Mouse (Mus musculus) limb, embryonic 14.5 days (tissue): Measurements from ENCODE around the gene Brox. TPM values are rescaled to one million over a fixed set of nuclear protein-coding genes. Genes with fewer than 3 reads are reported as not detected.
"Not testable (repeated sequence)": the region's sequence is repeated elsewhere in the genome, so short reads cannot be mapped to it uniquely, and the experiment has no call there.

Experiments used
- ATAC-seq: fragments of 200-750 bp; cut with Nextera tagmentation; 2 replicates; pipeline ENCODE4 v1.8.0; 2017; ENCODE audit warnings: low read depth, moderate number of reproducible peaks, moderate TSS enrichment; ENCODE audit not compliant: low FRiP score
- DNase-seq: peaks from one replicate; pipeline ENCODE4 v3.0.0-alpha.2; 2015; ENCODE audit warnings: low spot score
- H3K27ac ChIP-seq: fragments of 300-500 bp; sonication (generic); replicated peaks from 2 replicates; pipeline ENCODE4 v1.5.1; 2014; ENCODE audit warnings: low read depth, mild to moderate bottlenecking, low read length, moderate library complexity, mixed read lengths
- H3K27me3 ChIP-seq: fragments of 300-500 bp; sonication (generic); 2 replicates; pipeline ENCODE4 v1.6.1; 2014; ENCODE audit warnings: low read length, mixed read lengths; ENCODE audit not compliant: control insufficient read depth, insufficient read depth
- H3K36me3 ChIP-seq: fragments of 300-500 bp; sonication (generic); 2 replicates; pipeline ENCODE4 v1.6.1; 2014; ENCODE audit warnings: mild to moderate bottlenecking, low read length, moderate library complexity, mixed read lengths; ENCODE audit not compliant: control insufficient read depth, insufficient read depth
- H3K4me1 ChIP-seq: fragments of 300-500 bp; sonication (generic); 2 replicates; pipeline ENCODE4 v1.6.1; 2014; ENCODE audit warnings: antibody characterized with exemption, low read length, mixed read lengths; ENCODE audit not compliant: control insufficient read depth, insufficient read depth
- H3K4me2 ChIP-seq: fragments of 300-500 bp; sonication (generic); replicated peaks from 2 replicates; pipeline ENCODE4 v1.6.1; 2014; ENCODE audit warnings: low read depth, mild to moderate bottlenecking, low read length, moderate library complexity; ENCODE audit not compliant: severe bottlenecking
- H3K4me3 ChIP-seq: fragments of 300-500 bp; sonication (generic); replicated peaks from 2 replicates; pipeline ENCODE4 v1.5.1; 2014; ENCODE audit warnings: low read length
- H3K9ac ChIP-seq: fragments of 300-500 bp; sonication (generic); 2 replicates; pipeline ENCODE4 v1.6.1; 2014; ENCODE audit warnings: mild to moderate bottlenecking, low read depth, low read length, moderate library complexity; ENCODE audit not compliant: severe bottlenecking
- H3K9me3 ChIP-seq: fragments of 300-500 bp; sonication (generic); 2 replicates; pipeline ENCODE4 v1.6.1; 2016; ENCODE audit warnings: low read length; ENCODE audit not compliant: control insufficient read depth
- POLR2A ChIP-seq: fragments of 200-500 bp; IDR thresholded peaks from 2 replicates; pipeline ENCODE4 v1.8.0; 2012; ENCODE audit warnings: inconsistent platforms, mild to moderate bottlenecking, moderate library complexity, borderline replicate concordance; ENCODE audit not compliant: insufficient read depth, insufficient read length; ENCODE audit errors: extremely low read depth
- WGBS: fragments of 180-500 bp; shearing (Covaris S2); extraction: QIAGEN DNeasy Blood & Tissue Kit; methylation state at CpG from one replicate; pipeline ENCODE4 v1.1.7; 2014; 5-methylcytosine and 5-hydroxymethylcytosine counted together
- polyA plus RNA-seq, 2 experiments: library from polyadenylated mRNA; depleted of rRNA in 1 of 2; stranded (reverse) in 1 of 2; unstranded in 1 of 2; fragments of >200 nt; fragmentation: Nextera tagmentation in 1 of 2; extraction: Ambion mirVana in 1 of 2; gene quantifications; 2 replicates each; pipeline versions ENCODE4 v1.2.1 to v1.2.3; 2012 to 2014

Gene Brox
- polyA plus RNA-seq, 2 experiments = 37.8 to 41.7 TPM

DNA sequence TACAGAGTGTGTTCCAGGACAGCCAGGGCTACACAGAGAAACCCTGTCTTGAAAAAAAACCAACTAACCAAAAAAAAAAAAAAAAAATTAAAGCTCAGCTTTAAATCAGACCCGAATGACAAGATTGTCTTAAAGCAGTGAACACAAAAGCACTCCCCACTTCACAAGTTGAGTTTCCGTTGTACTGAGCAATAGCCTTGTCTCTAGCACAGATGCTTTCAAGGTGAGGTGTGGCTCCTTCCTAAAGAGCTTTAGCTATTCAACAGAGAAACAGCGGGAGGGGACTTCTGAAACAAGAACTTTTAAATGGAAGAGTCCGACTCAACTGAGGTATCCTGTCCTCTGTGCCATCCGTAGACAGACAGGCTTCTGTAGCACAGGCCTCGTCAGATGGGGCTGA is 27.4 kb upstream of the Brox start:
- no peak overlapping the region for H3K4me3 ChIP-seq
- TF ChIP-seq POLR2A = no peak
- peaks cover 3% of the 10 kb centered on the region; the same call in 1 of the 2 replicates for H3K9me3 ChIP-seq
- WGBS = 97% methylated on average over 6 of the region's 6 CpGs
- H3K27me3 ChIP-seq = no peaks in the 10 kb centered on the region
- DNase-seq (no peak), ATAC-seq (no peak)
- peaks cover 82% of the 10 kb centered on the region for H3K36me3 ChIP-seq
- no peak overlapping the region for H3K9ac ChIP-seq
- no peaks in the 10 kb centered on the region for H3K4me1 ChIP-seq
- no peak overlapping the region for H3K27ac ChIP-seq
- H3K4me2 ChIP-seq = no peak overlapping the region

DNA sequence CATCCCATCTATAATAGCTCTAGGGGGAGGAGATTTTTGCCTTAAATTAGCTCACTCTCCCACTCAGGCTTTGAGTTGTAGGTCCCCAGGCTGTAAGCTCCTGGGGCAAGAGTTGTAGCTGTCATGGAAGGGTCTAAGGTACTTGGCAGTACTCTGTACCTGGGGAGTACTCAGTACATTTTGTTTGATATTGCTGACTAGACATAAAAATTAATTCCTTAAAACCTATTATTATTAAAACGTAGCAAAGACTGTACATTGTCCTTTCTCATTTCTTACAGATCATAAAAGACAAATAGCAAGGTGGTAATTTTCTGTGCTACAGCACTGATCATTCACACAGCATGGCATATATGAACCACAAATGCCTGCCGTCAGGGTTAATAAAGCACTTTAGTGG is 26.9 kb upstream of the Brox start:
- no peak for DNase-seq
- no peaks in the 10 kb centered on the region for H3K27me3 ChIP-seq
- 93% methylated on average over 2 of the region's 2 CpGs for WGBS
- ATAC-seq = no peak
- peaks cover 82% of the 10 kb centered on the region for H3K36me3 ChIP-seq
- H3K4me3 ChIP-seq = no peak overlapping the region
- no peak for TF ChIP-seq POLR2A
- H3K4me1 ChIP-seq = no peaks in the 10 kb centered on the region
- peaks cover 3% of the 10 kb centered on the region; the same call in 1 of the 2 replicates for H3K9me3 ChIP-seq
- H3K9ac ChIP-seq = no peak overlapping the region
- no peak overlapping the region for H3K27ac ChIP-seq
- no peak overlapping the region for H3K4me2 ChIP-seq

DNA sequence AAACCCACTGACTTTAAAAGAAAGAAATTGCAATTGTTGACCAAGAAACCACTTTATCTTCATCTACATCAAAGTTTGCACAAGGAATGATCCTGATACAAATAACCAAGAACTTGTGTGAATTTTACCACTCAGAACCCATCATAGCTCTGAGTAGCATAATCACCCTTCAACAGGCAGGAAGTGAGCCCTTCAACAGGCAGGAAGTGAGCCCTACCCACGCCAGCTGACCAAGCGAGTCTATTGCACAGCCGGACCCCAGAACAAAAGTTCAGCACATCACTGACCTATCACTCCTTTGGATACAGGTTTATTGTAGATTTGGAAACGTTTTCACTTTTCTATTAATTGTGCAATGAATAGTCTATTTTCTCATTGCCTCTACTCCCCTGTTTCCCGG is 25.4 kb upstream of the Brox start:
- 89% methylated on average over 5 of the region's 5 CpGs for WGBS
- not testable (repeated sequence) for H3K4me3 ChIP-seq, H3K9ac ChIP-seq, H3K27me3 ChIP-seq, H3K27ac ChIP-seq, H3K4me2 ChIP-seq, ATAC-seq, H3K4me1 ChIP-seq, H3K9me3 ChIP-seq, DNase-seq
- peaks cover 80% of the 10 kb centered on the region for H3K36me3 ChIP-seq

DNA sequence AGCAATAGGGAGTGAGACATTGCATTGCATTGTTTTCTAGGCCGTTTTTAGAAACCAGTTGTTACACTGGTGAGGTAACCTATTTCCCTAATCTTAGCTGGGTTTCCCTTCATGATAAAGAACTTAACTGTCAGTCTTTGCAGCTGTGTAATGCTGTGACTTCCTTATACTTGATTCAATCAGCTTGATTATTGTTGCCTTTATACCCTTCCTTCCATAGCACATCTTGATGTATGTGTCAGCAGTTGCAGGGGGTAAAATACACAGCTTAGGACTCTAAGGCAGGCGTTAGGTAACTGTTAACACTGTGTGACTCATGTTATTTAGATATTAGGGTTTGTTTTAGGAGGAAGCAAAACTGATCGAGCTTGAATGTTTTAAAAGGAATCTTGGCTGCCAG is 23.6 kb upstream of the Brox start:
- ATAC-seq (no peak), DNase-seq (no peak)
- H3K27me3 ChIP-seq = no peaks in the 10 kb centered on the region
- peaks cover 3% of the 10 kb centered on the region; the same call in 1 of the 2 replicates for H3K9me3 ChIP-seq
- 79% methylated on average over 3 of the region's 3 CpGs for WGBS
- H3K4me1 ChIP-seq = no peaks in the 10 kb centered on the region
- H3K4me3 ChIP-seq = no peak overlapping the region
- no peak overlapping the region for H3K27ac ChIP-seq
- no peak overlapping the region for H3K4me2 ChIP-seq
- no peak overlapping the region for H3K9ac ChIP-seq
- H3K36me3 ChIP-seq = peaks cover 80% of the 10 kb centered on the region
- no peak for TF ChIP-seq POLR2A

DNA sequence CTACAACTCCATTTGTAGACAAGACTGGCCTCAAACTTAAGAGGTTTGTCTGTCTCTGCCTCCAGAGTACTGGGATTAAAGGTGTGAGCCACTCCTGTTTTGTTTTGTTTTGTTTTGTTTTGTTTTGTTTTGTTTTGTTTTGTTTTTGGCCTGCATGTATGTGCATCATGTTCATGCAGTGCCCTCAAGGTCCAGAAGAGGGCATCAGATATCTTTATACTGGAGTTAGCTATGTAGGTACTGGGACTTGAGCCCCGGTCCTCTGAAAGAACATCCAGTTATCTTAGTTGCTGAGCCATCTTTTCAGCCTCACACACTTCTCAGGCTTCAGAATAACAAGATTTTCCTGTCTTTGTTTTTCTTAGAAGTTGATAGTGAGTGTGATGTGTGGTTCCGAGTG is 18.7 kb upstream of the Brox start:
- H3K27ac ChIP-seq = no peak overlapping the region
- no peak overlapping the region for H3K4me3 ChIP-seq
- ATAC-seq = no peak
- WGBS = 95% methylated on average over 2 of the region's 2 CpGs
- H3K4me2 ChIP-seq = no peak overlapping the region
- H3K9ac ChIP-seq = no peak overlapping the region
- DNase-seq = no peak
- H3K36me3 ChIP-seq = peaks cover 77% of the 10 kb centered on the region
- no peaks in the 10 kb centered on the region for H3K4me1 ChIP-seq
- TF ChIP-seq POLR2A = no peak
- no peaks in the 10 kb centered on the region for H3K27me3 ChIP-seq
- H3K9me3 ChIP-seq = no peaks in the 10 kb centered on the region

DNA sequence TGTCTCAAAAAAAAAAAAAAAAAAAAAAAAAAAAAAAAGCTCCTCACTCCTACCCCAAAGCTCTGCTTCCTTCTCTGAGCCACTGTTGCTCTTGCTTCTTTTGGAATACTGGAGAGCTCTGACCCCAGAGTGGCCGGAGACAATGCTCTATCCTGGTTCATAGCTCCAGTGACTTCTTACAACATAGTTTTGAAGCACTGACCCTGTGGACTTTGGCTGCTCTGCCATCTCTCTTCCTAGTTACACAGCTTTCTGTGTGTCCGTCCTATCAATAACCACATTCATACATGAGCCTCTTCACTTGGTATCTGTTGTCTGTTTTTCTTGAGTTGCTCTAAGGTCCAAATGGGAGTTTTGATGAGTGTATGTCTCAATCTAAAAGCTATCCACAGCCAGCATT is 15.0 kb upstream of the Brox start:
- no peak for TF ChIP-seq POLR2A
- DNase-seq = no peak
- H3K36me3 ChIP-seq = peaks cover 68% of the 10 kb centered on the region
- H3K4me3 ChIP-seq = no peak overlapping the region
- H3K9me3 ChIP-seq = no peaks in the 10 kb centered on the region
- ATAC-seq = no peak
- no peaks in the 10 kb centered on the region for H3K4me1 ChIP-seq
- H3K4me2 ChIP-seq = no peak overlapping the region
- no peaks in the 10 kb centered on the region for H3K27me3 ChIP-seq
- H3K27ac ChIP-seq = no peak overlapping the region
- 95% methylated on average over 2 of the region's 2 CpGs for WGBS
- no peak overlapping the region for H3K9ac ChIP-seq

DNA sequence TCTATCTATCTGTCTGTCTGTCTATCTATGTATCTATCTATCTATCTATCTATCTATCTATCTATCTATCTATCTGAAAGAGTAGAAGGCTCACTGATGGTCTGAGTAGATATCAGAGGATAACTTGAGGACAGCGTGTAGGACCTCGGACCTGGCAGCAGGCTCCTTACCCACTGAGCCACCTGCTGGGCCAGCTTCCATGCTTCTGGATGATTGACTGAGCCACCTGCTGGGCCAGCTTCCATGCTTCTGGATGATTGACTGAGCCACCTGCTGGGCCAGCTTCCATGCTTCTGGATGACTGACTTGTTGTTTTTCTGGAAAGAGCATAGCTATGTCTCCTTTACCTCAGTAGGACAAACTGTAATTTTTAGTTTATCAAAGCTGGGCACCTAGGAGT is 12.5 kb upstream of the Brox start:
- not testable (repeated sequence) for H3K9me3 ChIP-seq, H3K9ac ChIP-seq, H3K27me3 ChIP-seq, H3K4me2 ChIP-seq, H3K27ac ChIP-seq, H3K4me3 ChIP-seq, H3K4me1 ChIP-seq, DNase-seq
- peaks cover 58% of the 10 kb centered on the region for H3K36me3 ChIP-seq
- peak; percentile 68; the same call in 1 of the 2 replicates for ATAC-seq
- 85% methylated on average over 2 of the region's 2 CpGs for WGBS
